In genomic region chr5:66611851-66612250, GRCm38 (mm10) we compare ENCODE assay signal across 21 mouse cellular contexts. TPM values are rescaled to one million over a fixed set of nuclear protein-coding genes. Genes with fewer than 3 reads are reported as not detected.
A peak's percentile ranks its signal among the peaks of the same experiment; 100 is the strongest.
DNase-seq lines count a peak whose midpoint lies in the region; ATAC-seq and TF ChIP-seq lines count a peak whose summit lies in the region.
"Had no signal": no experiment of that assay in that cellular context is flagged by ENCODE, and none has a peak within 500 bp of the region (broad histone marks: within the 10 kb centered on the region; RNA-seq: fewer than 3 reads in every experiment).

No protein-coding gene starts in this region.

- peak overlapping the region; percentile 61; the same call in 1 of the 2 replicates for H3K27ac ChIP-seq in layer of hippocampus, adult 2 months
- H3K27ac ChIP-seq in midbrain, embryonic 11.5 days (ENCODE audit: low read depth, low read length) = no peak overlapping the region
- H3K27ac ChIP-seq in midbrain, embryonic 13.5 days = no peak overlapping the region
- H3K27ac ChIP-seq: forebrain, embryonic 10.5 days; heart, embryonic 10.5 days; hindbrain, embryonic 10.5 days; intestine, embryonic 15.5 days; limb, embryonic 13.5 days; liver, embryonic 13.5 days; midbrain, embryonic 10.5 days had no signal

- no peaks in the 10 kb centered on the region for H3K36me3 ChIP-seq in midbrain, embryonic 11.5 days (ENCODE audit: control insufficient read depth, insufficient read depth, low read length)
- H3K36me3 ChIP-seq in midbrain, embryonic 13.5 days = no peaks in the 10 kb centered on the region
- H3K36me3 ChIP-seq: forebrain, embryonic 10.5 days; heart, embryonic 10.5 days; hindbrain, embryonic 10.5 days; intestine, embryonic 15.5 days; limb, embryonic 13.5 days; liver, embryonic 13.5 days; midbrain, embryonic 10.5 days had no signal

- peaks cover 3% of the 10 kb centered on the region for H3K4me1 ChIP-seq in midbrain, embryonic 11.5 days (ENCODE audit: control insufficient read depth, insufficient read depth, low read length)
- H3K4me1 ChIP-seq in midbrain, embryonic 13.5 days (replicated peaks) = peaks cover 50% of the 10 kb centered on the region

- no peak for ATAC-seq in midbrain, embryonic 11.5 days (ENCODE audit: low FRiP score)
- no peak for ATAC-seq in midbrain, embryonic 13.5 days
- ATAC-seq: activated CD4-positive, CD25-positive, alpha-beta regulatory T cell, adult 4 months; intestine, embryonic 15.5 days had no signal

- no peak overlapping the region for H3K9ac ChIP-seq in midbrain, embryonic 11.5 days (ENCODE audit: low read length)
- no peak overlapping the region for H3K9ac ChIP-seq in midbrain, embryonic 13.5 days (replicated peaks)
- H3K9ac ChIP-seq: intestine, embryonic 15.5 days; limb, embryonic 13.5 days; liver, embryonic 13.5 days had no signal

- no peak for TF ChIP-seq CTCF in layer of hippocampus, adult 2 months (conservative IDR thresholded peaks at IDR 0.05)

- 81% methylated on average over 4 of the region's 4 CpGs for WGBS in midbrain, embryonic 11.5 days
- WGBS in midbrain, embryonic 13.5 days = 88% methylated on average over 4 of the region's 4 CpGs

- no peaks in the 10 kb centered on the region for H3K27me3 ChIP-seq in midbrain, embryonic 11.5 days (ENCODE audit: control insufficient read depth, insufficient read depth, low read length)
- H3K27me3 ChIP-seq in midbrain, embryonic 13.5 days = no peaks in the 10 kb centered on the region
- H3K27me3 ChIP-seq: intestine, embryonic 15.5 days; limb, embryonic 13.5 days had no signal

- no peak overlapping the region for H3K4me2 ChIP-seq in midbrain, embryonic 11.5 days
- no peak overlapping the region for H3K4me2 ChIP-seq in midbrain, embryonic 13.5 days (replicated peaks)
- H3K4me2 ChIP-seq: intestine, embryonic 15.5 days; limb, embryonic 13.5 days; liver, embryonic 13.5 days had no signal

- peak; percentile 90 for DNase-seq in heart, adult 11 months
- DNase-seq in heart, postnatal 4 days = no peak
- DNase-seq in layer of hippocampus, adult 2 months (ENCODE audit: low spot score in 2 of 2) = no peak
- DNase-seq in layer of hippocampus, adult 18-20 months (ENCODE audit: low spot score in 2 of 2) = no peak
- DNase-seq in midbrain, embryonic 11.5 days (ENCODE audit: low spot score, missing footprints) = peak; percentile 39
- no peak for DNase-seq in thymus, postnatal 4 days
- DNase-seq: cerebellum, adult 18-20 months; cerebellum, postnatal 14 days; kidney, postnatal 10 days; liver, embryonic 13.5 days; thymus, adult 18-20 months; thymus, postnatal 36 days had no signal

- no peak overlapping the region for H3K4me3 ChIP-seq in layer of hippocampus, adult 2 months
- H3K4me3 ChIP-seq in midbrain, embryonic 11.5 days (ENCODE audit: low read depth, low read length) = no peak overlapping the region
- no peak overlapping the region for H3K4me3 ChIP-seq in midbrain, embryonic 13.5 days (replicated peaks)
- H3K4me3 ChIP-seq: forebrain, embryonic 10.5 days; heart, embryonic 10.5 days; hindbrain, embryonic 10.5 days; intestine, embryonic 15.5 days; limb, embryonic 13.5 days; liver, embryonic 13.5 days; midbrain, embryonic 10.5 days had no signal

- no peaks in the 10 kb centered on the region for H3K9me3 ChIP-seq in midbrain, embryonic 11.5 days (ENCODE audit: control insufficient read depth, low read length)
- no peaks in the 10 kb centered on the region for H3K9me3 ChIP-seq in midbrain, embryonic 13.5 days
- H3K9me3 ChIP-seq: forebrain, embryonic 10.5 days; heart, embryonic 10.5 days; hindbrain, embryonic 10.5 days; intestine, embryonic 15.5 days; limb, embryonic 13.5 days; liver, embryonic 13.5 days; midbrain, embryonic 10.5 days had no signal

RNA-seq across cellular contexts. Expression of gene Apbb2, which starts 6.7 kb away (rescaled TPM):
- 10 to 100 TPM; 60.9 to 66.7 TPM for total RNA-seq in heart, postnatal 4 days (2021)
- 10 to 100 TPM; 54.5 to 58.6 TPM for total RNA-seq in layer of hippocampus, adult 2 months (2021)
- total RNA-seq in layer of hippocampus, adult 18-20 months (2021) = 10 to 100 TPM; 55.9 to 59.5 TPM
- 33.1 and 34.0 TPM in 2 replicates for polyA plus RNA-seq in midbrain, embryonic 11.5 days (2014; fragmentation: Nextera tagmentation; extraction: Ambion mirVana)
- polyA plus RNA-seq in midbrain, embryonic 13.5 days (2015; fragmentation: Nextera tagmentation; extraction: Ambion mirVana) = 93.4 and 94.6 TPM in 2 replicates
- total RNA-seq: MEL had no signal

Comparison
In these comparisons a context has a peak if more than half of its experiments do, and no peak if none do; other contexts are left out.
1. DNase-seq: peak in heart, adult 11 months (single experiment) and midbrain, embryonic 11.5 days (single experiment); none in heart, postnatal 4 days (single experiment), layer of hippocampus, adult 2 months (0 of 2), layer of hippocampus, adult 18-20 months (0 of 2) and thymus, postnatal 4 days (single experiment).